Mouse (Mus musculus): ENCODE data around the gene Nfyb. TPM values are rescaled to one million over a fixed set of nuclear protein-coding genes. Genes with fewer than 3 reads are reported as not detected.

Gene Nfyb
- polyA plus RNA-seq, 1 experiment from 2014 or later: 68.7 TPM

GRCm38 (mm10) chr10:82777886-82778285, 13.9 kb upstream of the Nfyb start:
- Histone ChIP-seq H3K4me3 (replicated peaks) (no peak overlapping the region), H3K4me2 (0 out of 2 replicates have a peak overlapping the region, but pooled peaks have one; percentile 8), H3K9ac (no peak overlapping the region), H3K9me3 (no peaks in the 10 kb centered on the region), H3K36me3 (replicated peaks) (no peaks in the 10 kb centered on the region), H3K27ac (no peak overlapping the region), H3K27me3 (no peaks in the 10 kb centered on the region), H3K4me1 (peaks cover 4% of the 10 kb centered on the region)
- no peak for ATAC-seq (ENCODE audit: low FRiP score)
- 30% methylated on average over 13 of the region's 13 CpGs for WGBS

GRCm38 (mm10) chr10:82777075-82777474, 13.1 kb upstream of the Nfyb start:
- Histone ChIP-seq H3K4me2 (no peak overlapping the region), H3K9ac (no peak overlapping the region), H3K36me3 (replicated peaks) (no peaks in the 10 kb centered on the region), H3K4me3 (replicated peaks) (no peak overlapping the region), H3K27ac (no peak overlapping the region), H3K4me1 (peaks cover 4% of the 10 kb centered on the region), H3K27me3 (no peaks in the 10 kb centered on the region), H3K9me3 (no peaks in the 10 kb centered on the region)
- ATAC-seq (ENCODE audit: low FRiP score): no peak
- WGBS: 44% methylated on average over 2 of the region's 2 CpGs

- H3K36me3 ChIP-seq (replicated peaks): no peaks in the 10 kb centered on the region
- no peaks in the 10 kb centered on the region for H3K27me3 ChIP-seq
- no peak for ATAC-seq (ENCODE audit: low FRiP score)
- H3K4me2 ChIP-seq: no peak overlapping the region
- no peak overlapping the region for H3K9ac ChIP-seq
- 97% methylated on average over 5 of the region's 5 CpGs for WGBS
- H3K27ac ChIP-seq: no peak overlapping the region
- H3K4me3 ChIP-seq (replicated peaks): no peak overlapping the region
- peaks cover 4% of the 10 kb centered on the region for H3K4me1 ChIP-seq
- no peaks in the 10 kb centered on the region for H3K9me3 ChIP-seq
These were observed 10.9 kb upstream of the Nfyb start for GRCm38 (mm10) chr10:82774841-82775240.

- H3K27ac ChIP-seq: no peak overlapping the region
- WGBS: 83% methylated on average over 9 of the region's 9 CpGs
- ATAC-seq (ENCODE audit: low FRiP score): no peak
- no peaks in the 10 kb centered on the region for H3K4me1 ChIP-seq
- H3K4me2 ChIP-seq: no peak overlapping the region
- H3K36me3 ChIP-seq (replicated peaks): no peaks in the 10 kb centered on the region
- no peaks in the 10 kb centered on the region for H3K9me3 ChIP-seq
- H3K4me3 ChIP-seq (replicated peaks): no peak overlapping the region
- no peaks in the 10 kb centered on the region; the same call in 1 of the 2 replicates for H3K27me3 ChIP-seq
- H3K9ac ChIP-seq: no peak overlapping the region
These were observed 7.7 kb upstream of the Nfyb start for GRCm38 (mm10) chr10:82771595-82772170.

DNA sequence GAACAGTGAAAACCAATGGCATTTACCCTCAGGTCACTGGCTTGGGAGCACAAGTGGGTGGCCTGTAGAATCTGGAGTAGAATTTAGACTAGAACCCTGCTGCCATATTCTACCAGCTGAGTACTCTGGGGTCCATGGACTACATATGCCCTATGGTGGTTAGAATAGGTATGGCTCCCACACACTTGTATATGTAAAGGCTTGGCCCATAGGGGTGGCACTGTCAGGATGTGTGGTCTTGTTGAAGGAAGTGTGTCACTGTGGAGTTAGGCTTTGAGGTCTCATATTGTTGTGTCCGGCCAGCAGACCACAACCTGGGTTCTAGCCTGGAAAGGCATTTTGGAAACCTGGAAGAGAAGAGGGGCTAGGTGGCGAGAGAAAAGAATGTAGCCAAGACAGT, 6.8 kb upstream of the Nfyb start:
- Histone ChIP-seq H3K4me3 (replicated peaks) (no peak overlapping the region), H3K9me3 (no peaks in the 10 kb centered on the region), H3K36me3 (replicated peaks) (no peaks in the 10 kb centered on the region), H3K9ac (no peak overlapping the region), H3K4me2 (no peak overlapping the region), H3K4me1 (no peaks in the 10 kb centered on the region), H3K27ac (no peak overlapping the region), H3K27me3 (no peaks in the 10 kb centered on the region; the same call in 1 of the 2 replicates)
- no peak for ATAC-seq (ENCODE audit: low FRiP score)
- 93% methylated on average over 2 of the region's 2 CpGs for WGBS

GRCm38 (mm10) chr10:82768901-82769300, 5.0 kb upstream of the Nfyb start:
- 28% methylated on average over 9 of the region's 9 CpGs for WGBS
- no peaks in the 10 kb centered on the region for H3K36me3 ChIP-seq (replicated peaks)

GRCm38 (mm10) chr10:82762756-82763681, 925 bp downstream of the Nfyb start:
- WGBS: under 1% methylated on average over 46 of the region's 48 CpGs
- Histone ChIP-seq H3K4me1 (peaks cover 43% of the 10 kb centered on the region), H3K27ac (peak overlapping the region; percentile 100), H3K4me2 (peak overlapping the region; percentile 59), H3K36me3 (replicated peaks) (peaks cover 34% of the 10 kb centered on the region), H3K9ac (peak overlapping the region; percentile 99), H3K9me3 (no peaks in the 10 kb centered on the region), H3K27me3 (no peaks in the 10 kb centered on the region), H3K4me3 (replicated peaks) (peak overlapping the region; percentile 91)
- peak; percentile 48 for ATAC-seq (ENCODE audit: low FRiP score)

More at GRCm38 (mm10) chr10:82768901-82769300, 5.0 kb upstream of the Nfyb start:
- no peak overlapping the region for H3K4me2 ChIP-seq
- no peak for ATAC-seq (ENCODE audit: low FRiP score)
- peaks cover 5% of the 10 kb centered on the region for H3K4me1 ChIP-seq
- H3K9ac ChIP-seq: no peak overlapping the region
- no peak overlapping the region for H3K27ac ChIP-seq
- no peaks in the 10 kb centered on the region; the same call in 1 of the 2 replicates for H3K27me3 ChIP-seq
- H3K9me3 ChIP-seq: no peaks in the 10 kb centered on the region
- no peak overlapping the region for H3K4me3 ChIP-seq (replicated peaks)

DNA sequence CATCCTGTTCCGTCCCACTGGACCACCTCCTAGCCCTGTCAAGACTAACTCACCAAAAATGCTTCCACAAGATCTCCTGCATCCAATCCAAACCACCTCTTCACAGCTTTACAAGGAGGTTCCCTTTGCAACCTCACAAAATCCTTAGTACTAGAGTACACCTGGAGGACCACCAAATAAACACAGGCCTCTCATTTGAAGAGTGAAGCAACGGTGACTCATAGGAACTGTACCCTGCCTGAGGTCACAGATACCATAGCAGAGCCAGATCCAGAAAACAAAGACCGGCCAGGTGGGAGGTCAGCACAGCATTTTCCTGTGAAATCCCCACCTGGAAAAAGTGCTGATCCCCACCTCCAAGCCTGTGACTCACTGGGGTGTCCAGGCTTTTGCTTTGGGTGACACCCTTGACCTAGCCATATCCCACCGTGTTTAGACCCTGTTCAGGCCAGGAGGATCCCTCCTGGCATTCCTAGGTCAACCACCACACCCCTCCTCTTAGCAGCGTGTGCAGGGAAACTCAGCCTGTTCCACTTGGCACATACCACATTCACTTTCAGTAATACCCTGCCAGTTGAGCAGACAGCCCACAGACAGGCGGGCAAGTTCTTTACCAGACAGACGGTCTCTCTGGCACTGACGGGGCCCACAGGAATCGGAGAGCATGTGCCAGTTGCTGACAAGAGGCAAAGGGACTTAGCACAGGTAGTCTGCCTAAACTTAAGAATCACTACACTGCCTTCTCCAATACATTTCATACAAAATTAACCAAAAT, 2.7 kb downstream of the Nfyb start:
- no peaks in the 10 kb centered on the region for H3K9me3 ChIP-seq
- no peak overlapping the region for H3K27ac ChIP-seq
- peak overlapping the region; percentile 29; the same call in 1 of the 2 replicates for H3K9ac ChIP-seq
- ATAC-seq (ENCODE audit: low FRiP score): no peak
- peak overlapping the region; percentile 24; the same call in 1 of the 2 replicates for H3K4me2 ChIP-seq
- peaks cover 52% of the 10 kb centered on the region for H3K36me3 ChIP-seq (replicated peaks)
- H3K27me3 ChIP-seq: no peaks in the 10 kb centered on the region
- H3K4me1 ChIP-seq: peaks cover 49% of the 10 kb centered on the region
- no peak overlapping the region for H3K4me3 ChIP-seq (replicated peaks)
- WGBS: 87% methylated on average over 9 of the region's 9 CpGs

- H3K4me2 ChIP-seq: no peak overlapping the region
- 95% methylated on average over 5 of the region's 5 CpGs for WGBS
- H3K4me3 ChIP-seq (replicated peaks): no peak overlapping the region
- H3K27ac ChIP-seq: no peak overlapping the region
- peaks cover 49% of the 10 kb centered on the region for H3K4me1 ChIP-seq
- H3K36me3 ChIP-seq (replicated peaks): peaks cover 66% of the 10 kb centered on the region
- H3K9me3 ChIP-seq: no peaks in the 10 kb centered on the region
- no peak overlapping the region for H3K9ac ChIP-seq
- no peak for ATAC-seq (ENCODE audit: low FRiP score)
- H3K27me3 ChIP-seq: no peaks in the 10 kb centered on the region
These were observed 4.2 kb downstream of the Nfyb start for GRCm38 (mm10) chr10:82759706-82760105.

DNA sequence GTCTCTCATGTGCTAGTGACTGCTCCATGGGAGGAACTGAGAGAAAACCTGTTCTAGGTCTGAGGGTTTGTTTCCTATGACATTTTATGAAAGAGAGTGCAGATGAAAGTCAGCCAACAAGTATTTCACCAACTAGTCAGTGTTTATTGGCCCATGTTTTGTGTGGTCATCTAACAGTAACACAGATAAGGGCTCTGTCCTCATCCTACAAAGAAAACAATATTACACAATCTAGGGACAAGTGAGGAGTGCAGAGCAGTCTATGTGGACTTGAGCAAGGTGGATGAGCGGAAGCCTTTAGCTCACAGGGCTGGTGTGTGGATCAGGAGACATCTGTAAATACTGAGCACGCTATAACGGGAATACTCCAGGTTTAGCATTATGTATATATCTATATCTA, 5.1 kb downstream of the Nfyb start:
- Histone ChIP-seq H3K36me3 (replicated peaks) (peaks cover 74% of the 10 kb centered on the region), H3K4me2 (no peak overlapping the region), H3K27me3 (no peaks in the 10 kb centered on the region), H3K27ac (no peak overlapping the region), H3K9ac (no peak overlapping the region), H3K4me1 (peaks cover 44% of the 10 kb centered on the region), H3K4me3 (replicated peaks) (no peak overlapping the region), H3K9me3 (no peaks in the 10 kb centered on the region)
- 97% methylated on average over 3 of the region's 3 CpGs for WGBS
- no peak for ATAC-seq (ENCODE audit: low FRiP score)

DNA sequence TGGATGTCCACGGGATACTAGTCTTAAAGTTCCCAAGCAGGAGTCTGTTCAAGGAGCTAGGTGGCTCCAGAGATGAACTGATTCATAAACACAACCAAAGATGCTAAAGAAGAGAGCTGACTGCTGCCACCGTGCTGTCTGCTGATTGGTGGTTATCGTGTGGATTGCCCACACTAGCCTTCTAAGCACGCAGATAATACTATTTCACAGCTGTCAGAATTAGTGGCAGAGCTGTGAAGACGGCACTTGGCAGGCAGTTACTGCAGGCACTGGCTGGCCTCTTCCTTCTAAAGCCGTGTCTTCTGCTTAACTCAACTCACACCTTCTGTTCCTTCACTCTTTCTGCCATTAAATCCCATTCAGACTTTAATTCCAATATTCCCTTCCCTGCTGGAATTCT, 5.6 kb downstream of the Nfyb start:
- no peak overlapping the region for H3K4me2 ChIP-seq
- no peaks in the 10 kb centered on the region for H3K27me3 ChIP-seq
- peaks cover 79% of the 10 kb centered on the region for H3K36me3 ChIP-seq (replicated peaks)
- no peak for ATAC-seq (ENCODE audit: low FRiP score)
- H3K4me1 ChIP-seq: peaks cover 44% of the 10 kb centered on the region
- no peak overlapping the region for H3K4me3 ChIP-seq (replicated peaks)
- WGBS: 87% methylated on average over 6 of the region's 6 CpGs
- no peak overlapping the region for H3K9ac ChIP-seq
- no peak overlapping the region for H3K27ac ChIP-seq
- H3K9me3 ChIP-seq: no peaks in the 10 kb centered on the region

DNA sequence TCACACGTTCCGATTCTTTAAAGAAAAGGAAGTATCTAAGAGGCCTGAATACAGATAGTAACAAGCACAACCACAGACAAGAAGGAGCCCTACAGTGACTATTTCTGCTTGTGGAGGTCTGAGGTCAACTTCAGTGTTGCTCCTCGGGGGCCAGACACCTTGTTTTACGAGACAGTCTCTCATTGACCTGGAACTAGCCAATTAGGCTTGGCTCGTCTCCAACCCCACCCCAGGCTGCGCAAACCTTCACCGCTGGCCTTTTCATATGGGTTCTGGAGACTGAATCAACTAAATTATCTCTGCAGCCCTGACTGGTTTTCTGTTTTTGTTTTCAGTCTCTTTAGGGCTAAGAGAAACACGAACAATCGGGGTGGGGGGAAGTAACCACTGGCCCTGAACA, 6.6 kb downstream of the Nfyb start:
- no peaks in the 10 kb centered on the region for H3K27me3 ChIP-seq
- H3K9me3 ChIP-seq: no peaks in the 10 kb centered on the region
- H3K4me1 ChIP-seq: peaks cover 43% of the 10 kb centered on the region
- no peak for ATAC-seq (ENCODE audit: low FRiP score)
- no peak overlapping the region for H3K4me2 ChIP-seq
- WGBS: 75% methylated on average over 9 of the region's 9 CpGs
- no peak overlapping the region for H3K4me3 ChIP-seq (replicated peaks)
- H3K9ac ChIP-seq: no peak overlapping the region
- H3K36me3 ChIP-seq (replicated peaks): peaks cover 89% of the 10 kb centered on the region
- H3K27ac ChIP-seq: 0 out of 2 replicates have a peak overlapping the region, but pooled peaks have one; percentile 42
